Mouse (Mus musculus) C2C12 (cell line): ENCODE measurements around the gene Hist1h4c.

Experiments used
- CEBPB ChIP-seq: IDR thresholded peaks from one replicate; pipeline ENCODE4 v1.6.1; 2011; ENCODE audit warnings: low read depth, mild to moderate bottlenecking, control low read depth, moderate library complexity
- CTCF ChIP-seq: IDR thresholded peaks from one replicate; pipeline ENCODE4 v1.5.1; 2011; ENCODE audit not compliant: control insufficient read depth, insufficient read depth, insufficient read length
- MYOG ChIP-seq: IDR thresholded peaks from one replicate; pipeline ENCODE4 v1.6.1; 2011; ENCODE audit not compliant: control insufficient read depth, insufficient read length; ENCODE audit errors: extremely low read depth
- USF1 ChIP-seq: IDR thresholded peaks from one replicate; pipeline ENCODE4 v1.6.1; 2011; ENCODE audit warnings: low read depth, mild to moderate bottlenecking, control low read depth, moderate library complexity

DNA sequence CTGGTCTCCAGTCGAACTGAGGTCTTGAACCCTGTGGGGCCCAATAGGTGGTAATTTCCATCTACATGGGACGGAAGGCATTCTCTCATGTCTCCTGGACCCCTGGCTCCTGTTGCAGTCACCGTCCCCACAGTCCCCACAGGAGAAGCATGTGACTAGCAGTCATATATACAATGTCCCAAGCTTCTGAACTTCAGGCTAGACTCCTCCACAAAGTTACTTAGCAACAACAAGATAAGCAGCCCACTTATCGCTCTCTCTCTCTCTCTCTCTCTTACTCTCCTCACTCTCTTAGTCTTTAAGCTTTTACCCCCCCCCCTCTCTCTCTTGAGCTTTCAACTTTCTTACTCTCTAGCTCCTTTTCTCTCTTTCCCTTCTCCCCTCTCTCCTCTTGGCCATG, 26.0 kb upstream of the Hist1h4c start:
- TF ChIP-seq CTCF: no peak
- TF ChIP-seq CEBPB: no peak
- no peak for TF ChIP-seq USF1
- TF ChIP-seq MYOG: no peak
